Mouse (Mus musculus): ENCODE data around the gene Elfn2.
A peak's percentile ranks its signal among the peaks of the same experiment; 100 is the strongest.

The Elfn2 gene

DNA sequence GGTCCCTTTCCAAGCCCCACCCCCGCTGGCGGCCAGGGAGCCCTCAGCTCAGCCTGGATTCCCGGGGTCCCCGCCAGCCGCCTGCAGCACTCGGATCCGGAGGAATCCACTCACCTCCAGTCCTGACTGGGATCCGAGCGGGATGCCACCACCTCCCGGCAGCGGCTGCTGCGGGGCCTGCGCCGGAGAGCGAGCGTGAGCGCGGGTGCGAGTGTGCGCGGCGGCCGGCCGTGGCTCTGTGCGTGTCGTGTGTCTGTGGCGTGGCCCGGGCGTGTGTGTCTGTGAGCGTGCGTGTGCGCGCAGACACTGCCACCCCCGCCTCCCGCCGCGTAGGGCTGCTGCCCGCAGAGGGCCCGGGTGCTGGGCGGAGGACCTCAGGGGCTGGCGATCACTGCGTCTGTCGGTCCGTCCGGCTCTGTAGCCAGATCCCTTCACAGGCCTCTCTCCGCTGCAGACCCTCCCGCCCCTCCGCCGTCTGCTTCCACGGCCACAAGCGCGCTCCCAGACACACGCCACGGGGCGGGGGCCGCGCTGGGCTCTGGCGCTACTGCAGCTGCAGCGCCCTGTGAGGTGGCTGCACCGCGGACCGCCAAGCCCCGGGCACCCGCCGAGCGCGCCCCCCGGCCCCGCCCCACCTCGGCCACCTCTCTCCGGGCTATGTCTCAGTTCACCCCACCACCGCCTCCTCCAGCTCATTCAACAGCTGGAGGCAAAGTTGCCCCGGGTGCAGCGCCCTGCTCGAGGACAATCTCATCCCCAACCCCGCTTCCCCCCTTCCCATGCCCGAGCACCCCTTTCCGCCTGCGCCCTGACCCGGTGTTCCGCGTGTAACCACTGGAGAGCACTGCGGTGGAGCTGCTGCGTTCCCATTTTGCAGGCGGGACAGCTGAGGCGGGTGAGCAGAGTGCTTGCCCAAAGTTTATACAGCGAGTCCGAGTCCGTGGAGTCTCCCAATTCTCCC, at the start of gene Elfn2:
Gene Elfn2 (minus strand): TSS at position 482 of the 961 bp plus-strand sequence.
- no peak for DNase-seq

DNA sequence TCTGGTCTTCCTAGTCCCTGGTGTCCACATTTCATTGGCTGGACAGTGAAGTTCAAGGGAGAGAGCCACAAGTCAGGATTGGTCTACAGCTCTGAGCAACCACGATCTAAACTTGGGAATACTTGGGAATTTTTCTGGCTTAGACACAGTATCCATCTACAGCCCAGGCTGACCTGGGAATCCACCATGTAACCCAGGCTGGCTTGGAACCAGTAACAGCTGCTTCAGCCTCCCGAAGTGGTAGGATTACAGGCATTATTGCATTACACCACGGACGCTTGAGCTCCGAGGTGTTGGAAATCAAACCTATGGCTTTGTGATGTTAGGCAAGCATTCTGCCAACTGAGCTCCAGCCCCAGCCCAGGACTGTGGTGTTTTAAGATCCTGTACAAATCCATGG, 45.1 kb upstream of the Elfn2 start:
- DNase-seq: no peak

- no peak for DNase-seq
Observed at GRCm38 (mm10) chr15:78763210-78763609, 44.6 kb upstream of the Elfn2 start.

GRCm38 (mm10) chr15:78761112-78761511, 42.5 kb upstream of the Elfn2 start:
- DNase-seq: no peak

GRCm38 (mm10) chr15:78758132-78758531, 39.6 kb upstream of the Elfn2 start:
- DNase-seq: no peak

GRCm38 (mm10) chr15:78755966-78756725, 37.6 kb upstream of the Elfn2 start:
- DNase-seq: no peak

DNA sequence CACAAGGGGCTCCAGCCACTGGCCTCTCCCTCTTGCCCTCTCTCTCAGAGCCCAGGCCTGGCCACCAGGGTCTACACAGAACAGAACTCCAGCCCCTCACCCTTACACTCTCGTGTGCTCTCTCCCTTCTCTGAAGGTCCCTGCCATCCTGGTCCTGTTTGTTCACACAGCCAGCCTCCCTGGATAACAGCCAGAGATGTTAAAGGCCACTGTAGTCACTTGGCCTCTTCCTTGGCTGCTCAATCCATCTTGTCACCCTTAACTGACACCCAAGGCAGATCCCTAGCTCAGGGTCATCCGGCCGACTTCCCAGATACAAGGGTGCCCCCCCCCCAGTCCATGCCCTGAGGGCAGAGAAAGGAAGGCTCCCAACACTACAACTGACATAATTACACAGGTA, 36.7 kb upstream of the Elfn2 start:
- DNase-seq: no peak

DNA sequence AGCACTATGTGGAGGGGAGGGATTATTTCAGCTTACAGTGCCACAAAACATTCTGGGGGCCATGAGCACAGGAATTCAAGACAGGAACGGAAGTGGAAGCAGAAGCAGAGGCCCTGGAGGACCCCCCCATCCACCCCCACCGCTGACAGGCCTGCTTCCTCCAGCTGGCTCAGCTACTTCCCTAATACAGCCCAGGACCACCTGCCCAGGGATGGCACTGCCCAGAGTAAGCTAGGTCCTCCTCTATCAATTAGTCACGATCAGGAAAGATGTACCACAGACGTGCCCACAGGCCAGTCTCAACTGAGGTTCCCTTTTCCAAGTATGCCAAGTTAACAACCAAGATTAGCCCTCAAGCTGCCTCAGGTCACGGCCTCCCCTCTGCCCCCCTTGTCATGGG, 35.6 kb upstream of the Elfn2 start:
- DNase-seq: no peak

- no peak for DNase-seq
Observed at GRCm38 (mm10) chr15:78752991-78753390, 34.4 kb upstream of the Elfn2 start.

DNA sequence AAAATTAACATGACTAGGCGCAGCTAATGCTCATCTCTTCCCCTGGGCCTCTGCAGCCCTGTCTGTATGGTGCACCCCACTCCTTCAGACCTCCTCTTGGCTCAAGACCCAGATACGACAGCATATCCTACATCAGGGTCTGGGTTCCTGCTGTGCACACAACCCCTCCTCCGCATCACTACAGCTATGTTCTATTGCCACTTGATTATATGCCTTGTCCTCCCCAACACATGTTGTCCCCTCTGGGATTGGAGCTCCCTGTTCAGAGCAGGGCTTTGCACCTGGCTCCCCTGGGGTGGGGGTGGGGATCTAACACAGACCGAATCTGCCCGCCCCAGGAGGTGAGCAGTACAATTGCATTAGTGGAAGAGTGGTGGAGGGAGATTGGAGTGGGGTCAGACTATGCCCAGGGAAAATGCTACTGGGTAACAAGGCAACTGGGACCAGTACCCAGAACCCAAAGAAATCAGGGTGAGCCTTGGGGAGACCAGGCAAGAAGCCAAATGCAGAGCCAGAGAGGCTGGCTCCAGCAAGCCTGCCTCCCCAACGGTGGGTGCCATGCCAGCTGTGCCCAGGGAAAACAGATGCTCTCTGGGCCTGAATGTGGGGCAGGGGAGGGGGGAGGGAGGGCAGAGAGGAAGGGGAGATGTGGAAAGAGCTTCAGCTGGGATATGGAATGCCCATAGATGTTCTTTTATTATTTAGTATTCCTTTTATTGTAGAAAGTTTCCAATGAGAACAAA, 32.2 kb upstream of the Elfn2 start:
- DNase-seq: no peak

- DNase-seq: no peak
Observed at GRCm38 (mm10) chr15:78749855-78750254, 31.3 kb upstream of the Elfn2 start.

GRCm38 (mm10) chr15:78744206-78744605, 25.6 kb upstream of the Elfn2 start:
- DNase-seq: peak; percentile 13

DNA sequence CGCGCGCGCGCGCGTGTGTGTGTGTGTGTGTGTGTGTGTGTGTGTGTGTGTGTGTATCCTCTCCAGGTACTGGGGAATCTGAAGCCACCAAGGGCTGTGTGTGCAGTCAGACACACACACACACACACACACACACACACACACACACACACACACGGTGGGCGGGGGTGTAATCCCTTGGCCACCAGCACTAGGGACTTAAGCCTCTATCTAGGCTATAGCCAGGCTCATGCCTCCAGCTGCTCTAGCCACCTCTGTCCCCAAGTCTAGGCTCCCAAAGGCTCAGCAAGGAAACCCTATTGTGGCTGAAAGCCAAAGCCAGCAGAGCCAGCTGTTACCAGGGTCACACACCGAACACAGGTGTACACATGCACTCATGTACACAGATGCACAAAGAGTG, 24.3 kb upstream of the Elfn2 start:
- DNase-seq: no peak

DNA sequence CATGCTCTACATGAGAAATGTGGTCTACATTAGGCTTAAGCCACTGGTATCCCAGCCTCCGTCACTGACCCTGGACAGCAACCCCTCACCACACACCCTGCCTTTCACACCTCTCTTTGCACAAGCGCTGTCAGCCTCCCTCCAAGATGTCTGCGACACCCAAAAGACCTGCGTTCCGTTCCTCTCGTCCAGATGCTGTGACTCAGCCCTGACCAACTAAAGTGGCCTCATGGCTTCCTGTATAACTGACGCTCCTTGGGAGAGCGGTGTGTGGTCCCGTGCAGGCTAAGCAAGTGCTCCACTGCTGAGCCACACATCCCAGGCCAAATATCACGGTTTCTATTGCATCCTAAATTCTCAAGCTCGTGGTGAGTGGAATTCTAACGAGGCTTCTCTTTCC, 22.1 kb upstream of the Elfn2 start:
- no peak for DNase-seq

GRCm38 (mm10) chr15:78737146-78737545, 18.6 kb upstream of the Elfn2 start:
- no peak for DNase-seq

DNA sequence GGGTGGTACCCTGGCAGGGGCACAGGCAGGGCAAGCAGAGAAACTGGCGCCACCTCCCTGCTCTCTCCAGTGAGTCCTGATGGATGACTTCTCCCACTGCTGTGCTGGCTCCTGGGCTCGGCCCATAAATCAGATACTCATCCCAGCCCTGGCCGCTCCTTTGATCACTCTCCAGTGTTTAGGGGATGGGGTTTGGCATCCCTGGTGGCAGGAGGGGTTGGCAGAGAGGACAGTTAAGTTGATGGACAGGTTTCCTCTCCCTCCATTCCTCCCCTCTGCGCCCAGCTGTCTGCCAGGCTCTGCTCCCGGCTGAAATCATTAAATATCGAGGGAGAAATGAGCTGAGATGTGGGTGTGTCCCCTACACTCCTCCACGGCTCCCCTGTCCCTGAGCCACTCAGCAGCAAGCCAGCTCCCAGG, 18.1 kb upstream of the Elfn2 start:
- no peak for DNase-seq

GRCm38 (mm10) chr15:78736181-78736579, 17.6 kb upstream of the Elfn2 start:
- DNase-seq: no peak

DNA sequence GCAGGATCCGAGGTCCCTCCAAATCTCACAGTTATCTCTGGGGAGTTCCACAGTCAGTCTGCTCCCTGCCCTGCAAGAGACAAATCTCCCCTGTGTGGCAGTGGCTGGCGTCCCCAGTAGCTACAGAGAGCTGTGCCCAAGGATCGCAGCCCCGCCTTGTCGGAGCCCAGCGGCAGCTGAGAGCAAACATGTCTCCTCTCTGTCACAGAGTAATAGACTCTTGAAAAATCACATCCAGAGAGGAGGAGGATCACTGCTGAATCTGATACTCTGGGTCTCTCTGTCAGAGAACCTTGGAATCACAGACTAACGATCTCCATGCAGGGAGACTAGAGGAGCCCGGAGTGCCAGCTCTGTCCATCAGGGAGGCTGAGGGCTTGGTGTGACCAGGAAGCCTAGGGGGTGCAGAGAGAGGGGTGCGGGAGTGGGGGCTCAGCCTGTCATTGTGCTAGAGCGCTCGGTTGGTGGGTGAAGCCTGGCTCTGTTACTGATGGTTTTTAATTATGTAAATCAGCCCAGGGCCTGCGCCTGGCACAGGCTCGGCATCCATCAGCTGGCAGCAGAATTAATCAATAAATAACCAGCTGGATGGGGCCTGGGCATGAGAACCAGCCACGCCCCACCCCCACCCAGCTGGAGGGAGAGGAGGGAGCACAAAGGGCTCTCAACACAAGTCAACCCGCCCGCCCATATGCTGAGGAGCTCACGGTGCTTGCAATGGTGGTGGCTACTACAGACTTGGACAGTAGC, 17.0 kb upstream of the Elfn2 start:
- DNase-seq: no peak

- no peak for DNase-seq
Observed at GRCm38 (mm10) chr15:78731830-78732229, 13.3 kb upstream of the Elfn2 start.

DNA sequence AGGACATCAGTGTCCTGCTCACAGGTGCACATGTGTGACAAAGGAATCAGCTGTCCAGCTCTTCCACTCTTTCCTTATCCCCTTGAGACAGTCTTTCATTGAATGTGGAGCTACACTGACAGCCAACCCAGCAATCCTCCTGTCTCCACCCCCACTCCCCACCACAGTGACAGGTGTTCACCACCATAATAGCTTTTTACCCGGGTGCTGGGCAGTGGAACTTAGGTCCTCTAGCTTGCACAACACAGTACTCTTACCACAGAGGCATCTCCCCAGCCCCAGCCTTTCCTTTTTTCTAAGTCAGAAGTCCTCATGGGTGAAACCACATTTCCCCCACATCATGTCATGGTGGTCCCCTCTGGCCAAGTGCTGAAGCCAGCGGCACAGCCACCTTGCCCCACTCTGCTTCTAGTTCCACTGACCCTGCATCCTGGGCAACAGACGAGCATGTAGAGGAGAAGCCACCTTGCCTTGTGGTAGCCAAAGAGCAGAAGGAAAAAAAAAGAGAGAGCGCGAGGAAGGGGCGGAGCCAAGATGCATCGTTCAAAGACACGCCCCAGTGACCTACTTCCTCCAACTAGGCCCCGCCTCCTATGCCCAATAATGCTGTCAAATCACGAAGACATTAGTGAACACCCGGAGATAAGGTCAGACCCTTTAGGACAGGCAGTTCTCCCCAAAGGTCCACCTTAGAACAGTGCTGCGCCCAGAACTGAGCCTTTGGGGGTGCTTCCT, 11.9 kb upstream of the Elfn2 start:
- DNase-seq: no peak

- no peak for DNase-seq
Observed at GRCm38 (mm10) chr15:78726697-78727096, 8.1 kb upstream of the Elfn2 start.

GRCm38 (mm10) chr15:78720532-78720931, 2.0 kb upstream of the Elfn2 start:
- DNase-seq: no peak
